Mouse (Mus musculus) small intestine, adult 2 months (tissue): ENCODE results near the gene Atad2b.

ENCODE experiments used
- CTCF ChIP-seq: fragments of 200-500 bp; IDR thresholded peaks from 2 replicates; pipeline ENCODE4 v1.5.1; 2012; ENCODE audit warnings: low read depth, mild to moderate bottlenecking, control low read depth, inconsistent platforms, low read length, moderate library complexity, mixed read lengths; ENCODE audit not compliant: insufficient replicate concordance, insufficient read length; ENCODE audit errors: extremely low read depth
- POLR2A ChIP-seq: fragments of 200-500 bp; IDR thresholded peaks from 2 replicates; pipeline ENCODE4 v1.6.1; 2012; ENCODE audit warnings: low read depth, mild to moderate bottlenecking, control low read depth, inconsistent platforms, low read length, moderate library complexity

GRCm38 (mm10) chr12:5088639-5089038, 171.5 kb downstream of the Atad2b start:
- TF ChIP-seq CTCF (no peak), POLR2A (no peak)
